Mouse (Mus musculus) G1E (cell line): Measurements from ENCODE around the gene Rab31.

Experiments
- CTCF ChIP-seq: IDR thresholded peaks from 2 replicates; pipeline ENCODE4 v1.5.1; 2012; ENCODE audit warnings: low read depth, low read length, inconsistent platforms, mixed read lengths
- GATA1 ChIP-seq: IDR thresholded peaks from 2 replicates; pipeline ENCODE4 v1.6.1; 2012; ENCODE audit warnings: borderline replicate concordance, low read length, inconsistent platforms, mixed read lengths
- GATA2 ChIP-seq: IDR thresholded peaks from 2 replicates; pipeline ENCODE4 v1.6.1; 2012; ENCODE audit warnings: low read depth, low read length, inconsistent platforms, borderline replicate concordance
- TAL1 ChIP-seq: conservative IDR thresholded peaks from 2 replicates; pipeline ENCODE4 v1.6.1; 2012; ENCODE audit warnings: low read depth, low read length, inconsistent platforms, mixed read lengths

GRCm38 (mm10) chr17:65614431-65614830 lies 158.1 kb downstream of the Rab31 start:
- TF ChIP-seq CTCF (no peak), GATA2 (no peak), GATA1 (no peak), TAL1 (no peak)
